Mouse (Mus musculus): Measurements from ENCODE around the gene Gramd4.

DNA sequence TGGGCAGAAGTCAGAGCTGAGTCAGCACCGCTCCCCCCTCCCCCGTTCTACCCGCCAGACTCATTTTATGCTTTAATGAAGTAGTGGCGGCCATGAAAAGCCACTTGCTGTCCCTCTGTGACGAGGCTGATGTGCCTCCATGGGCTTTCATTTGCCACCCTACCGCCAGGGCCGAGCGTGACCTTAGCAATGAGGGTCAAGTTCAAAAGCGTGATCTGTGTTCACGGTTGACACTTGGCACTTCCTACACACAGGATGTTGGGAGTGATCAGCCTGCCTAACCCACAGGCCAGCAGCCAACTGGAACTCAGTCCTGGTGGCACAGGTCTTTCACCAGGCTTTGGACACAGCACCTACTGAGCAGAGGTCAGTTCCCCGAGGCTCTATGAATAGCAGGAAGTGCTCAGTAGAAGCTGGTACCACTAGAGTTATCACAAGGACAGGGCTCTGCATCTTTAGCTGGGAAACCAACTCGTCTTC lies 96.0 kb downstream of the Gramd4 start:
- TF ChIP-seq TAL1 (IDR thresholded peaks at IDR 0.05; ENCODE audit: low read length) (no peak), GATA1 (IDR thresholded peaks at IDR 0.05; ENCODE audit: low read length) (no peak)
